Mouse (Mus musculus) spleen, adult 2 months (tissue): Measurements from ENCODE around the gene Hsd3b1. TPM values are rescaled to one million over a fixed set of nuclear protein-coding genes. Genes with fewer than 3 reads are reported as not detected.

Experiments used
- DNase-seq, 2 experiments: peaks; one replicate each; pipeline versions ENCODE4 v3.0.0 to v3.0.0-alpha.2; 2012 to 2021; ENCODE audit warnings: low spot score in 2 of 2, low read depth in 1 of 2
- H3K27ac ChIP-seq: fragments of 200-500 bp; 2 replicates; pipeline ENCODE4 v1.5.1; 2012; ENCODE audit warnings: low read length, inconsistent platforms; ENCODE audit not compliant: insufficient read depth
- H3K27me3 ChIP-seq: fragments of 200-500 bp; 2 replicates; pipeline ENCODE4 v1.6.1; 2012; ENCODE audit warnings: mild to moderate bottlenecking, moderate library complexity, low read length, inconsistent platforms; ENCODE audit not compliant: control insufficient read depth, insufficient read depth
- H3K36me3 ChIP-seq: fragments of 200-500 bp; 2 replicates; pipeline ENCODE4 v1.6.1; 2012; ENCODE audit warnings: mild to moderate bottlenecking, low read length, inconsistent platforms; ENCODE audit not compliant: control insufficient read depth, insufficient read depth
- H3K4me1 ChIP-seq: fragments of 200-500 bp; 2 replicates; pipeline ENCODE4 v1.6.1; 2011; ENCODE audit warnings: inconsistent platforms; ENCODE audit not compliant: control insufficient read depth, insufficient read depth, insufficient read length
- H3K4me3 ChIP-seq: fragments of 200-500 bp; 2 replicates; pipeline ENCODE4 v1.5.1; 2011; ENCODE audit warnings: mild to moderate bottlenecking, inconsistent platforms; ENCODE audit not compliant: insufficient read depth, insufficient read length; ENCODE audit errors: extremely low read depth
- CTCF ChIP-seq: fragments of 200-500 bp; IDR thresholded peaks from 2 replicates; pipeline ENCODE4 v1.5.1; 2011; ENCODE audit warnings: mild to moderate bottlenecking, inconsistent platforms; ENCODE audit not compliant: insufficient read depth, insufficient read length, insufficient replicate concordance; ENCODE audit errors: extremely low read depth
- POLR2A ChIP-seq: fragments of 200-500 bp; IDR thresholded peaks from 2 replicates; pipeline ENCODE4 v1.6.1; 2011; ENCODE audit warnings: low read depth, low read length, inconsistent platforms
- whole genome bisulfite sequencing: fragments of 180-500 bp; shearing (Covaris S2); methylation state at CpG from one replicate; pipeline ENCODE4 v1.1.7; 2018; 5-methylcytosine and 5-hydroxymethylcytosine counted together
- polyA plus RNA-seq: library from polyadenylated mRNA; depleted of rRNA; stranded (reverse); fragments of >200 nt; gene quantifications from 2 replicates; pipeline ENCODE4 v1.2.3, GENCODE M21; 2012

Hsd3b1 gene
- polyA plus RNA-seq, 1 experiment = not detected

GRCm38 (mm10) chr3:98880216-98880615 is 20.6 kb upstream of the Hsd3b1 start:
- H3K36me3 ChIP-seq = no peaks in the 10 kb centered on the region
- H3K27me3 ChIP-seq = no peaks in the 10 kb centered on the region
- WGBS = 74% methylated on average over 6 of the region's 6 CpGs
- H3K27ac ChIP-seq = no peak overlapping the region
- no peaks in the 10 kb centered on the region for H3K4me1 ChIP-seq
- no peak overlapping the region for H3K4me3 ChIP-seq
- DNase-seq = no peak
- TF ChIP-seq POLR2A = no peak
- no peak for TF ChIP-seq CTCF

GRCm38 (mm10) chr3:98868219-98868618 is 8.6 kb upstream of the Hsd3b1 start:
- TF ChIP-seq CTCF = no peak
- TF ChIP-seq POLR2A = no peak
- Histone ChIP-seq H3K4me1 (no peaks in the 10 kb centered on the region), H3K4me3 (no peak overlapping the region), H3K36me3 (no peaks in the 10 kb centered on the region), H3K27me3 (no peaks in the 10 kb centered on the region), H3K27ac (no peak overlapping the region)
- 86% methylated on average over 2 of the region's 2 CpGs for WGBS
- no peak for DNase-seq

GRCm38 (mm10) chr3:98862800-98863199 is 3.2 kb upstream of the Hsd3b1 start:
- H3K36me3 ChIP-seq = no peaks in the 10 kb centered on the region
- no peak overlapping the region for H3K27ac ChIP-seq
- no peaks in the 10 kb centered on the region for H3K27me3 ChIP-seq
- no peaks in the 10 kb centered on the region for H3K4me1 ChIP-seq
- no peak for DNase-seq
- H3K4me3 ChIP-seq = no peak overlapping the region; the same call in 1 of the 2 replicates
- no peak for TF ChIP-seq CTCF
- TF ChIP-seq POLR2A = no peak
- 97% methylated on average over 1 of the region's 1 CpGs for WGBS

GRCm38 (mm10) chr3:98858051-98858450 is 1.5 kb downstream of the Hsd3b1 start:
- Histone ChIP-seq H3K27me3 (no peaks in the 10 kb centered on the region), H3K4me1 (no peaks in the 10 kb centered on the region), H3K4me3 (no peak overlapping the region), H3K27ac (no peak overlapping the region), H3K36me3 (no peaks in the 10 kb centered on the region)
- 87% methylated on average over 2 of the region's 2 CpGs for WGBS
- no peak for TF ChIP-seq POLR2A
- TF ChIP-seq CTCF = no peak
- no peak for DNase-seq

GRCm38 (mm10) chr3:98856892-98857291 is 2.7 kb downstream of the Hsd3b1 start:
- Histone ChIP-seq H3K36me3 (no peaks in the 10 kb centered on the region), H3K4me1 (no peaks in the 10 kb centered on the region), H3K4me3 (no peak overlapping the region), H3K27ac (no peak overlapping the region), H3K27me3 (no peaks in the 10 kb centered on the region)
- WGBS = 45% methylated on average over 1 of the region's 1 CpGs
- no peak for DNase-seq
- TF ChIP-seq POLR2A = no peak
- TF ChIP-seq CTCF = no peak

- 82% methylated on average over 3 of the region's 3 CpGs for WGBS
- no peaks in the 10 kb centered on the region for H3K36me3 ChIP-seq
- H3K4me1 ChIP-seq = no peaks in the 10 kb centered on the region
- no peak for TF ChIP-seq CTCF
- TF ChIP-seq POLR2A = no peak
- H3K27me3 ChIP-seq = no peaks in the 10 kb centered on the region
- H3K4me3 ChIP-seq = no peak overlapping the region
- no peak for DNase-seq
- no peak overlapping the region for H3K27ac ChIP-seq
Measured at GRCm38 (mm10) chr3:98855160-98855559, 4.4 kb downstream of the Hsd3b1 start.

- no peak overlapping the region for H3K4me3 ChIP-seq
- 36% methylated on average over 1 of the region's 1 CpGs for WGBS
- no peaks in the 10 kb centered on the region for H3K27me3 ChIP-seq
- no peak for TF ChIP-seq POLR2A
- no peak for TF ChIP-seq CTCF
- H3K36me3 ChIP-seq = no peaks in the 10 kb centered on the region
- no peak for DNase-seq
- no peaks in the 10 kb centered on the region for H3K4me1 ChIP-seq
- H3K27ac ChIP-seq = no peak overlapping the region
Measured at GRCm38 (mm10) chr3:98853685-98854084, 5.9 kb downstream of the Hsd3b1 start.
